Mouse (Mus musculus) MEL (cell line): ENCODE measurements around the gene Itpr1. TPM values are rescaled to one million over a fixed set of nuclear protein-coding genes. Genes with fewer than 3 reads are reported as not detected.

Source experiments
- DNase-seq: peaks from one replicate; pipeline ENCODE4 v3.0.0; 2011; ENCODE audit warnings: low read depth, low spot score
- H3K27ac ChIP-seq: 2 replicates; pipeline ENCODE4 v1.5.1; 2012; ENCODE audit warnings: low read depth, mild to moderate bottlenecking, control low read depth, low read length, moderate library complexity; ENCODE audit not compliant: control insufficient read depth
- H3K27me3 ChIP-seq, 2 experiments: fragments of 150-350 bp in 1 of 2; sonication (generic) in 1 of 2; 2 replicates each; pipeline ENCODE4 v1.6.1; 2012; ENCODE audit warnings: low read length in 2 of 2, mild to moderate bottlenecking in 2 of 2, improper control_type of control experiment in 1 of 2, moderate library complexity in 1 of 2; ENCODE audit not compliant: insufficient read depth in 2 of 2, control insufficient read depth in 1 of 2
- H3K36me3 ChIP-seq, 2 experiments: 2 replicates each; pipeline ENCODE4 v1.6.1; 2012 to 2014; ENCODE audit warnings: low read length in 2 of 2, improper control_type of control experiment in 1 of 2, inconsistent platforms in 1 of 2, mild to moderate bottlenecking in 1 of 2; ENCODE audit not compliant: insufficient read depth in 2 of 2, control insufficient read depth in 1 of 2
- H3K4me1 ChIP-seq, 2 experiments: fragments of 150-350 bp in 1 of 2; sonication (generic) in 1 of 2; 2 replicates each; pipeline ENCODE4 v1.6.1; 2012; ENCODE audit warnings: low read length in 2 of 2, improper control_type of control experiment in 1 of 2, mild to moderate bottlenecking in 1 of 2; ENCODE audit not compliant: insufficient read depth in 2 of 2, control insufficient read depth in 1 of 2
- H3K4me3 ChIP-seq, 2 experiments: fragments of 150-350 bp in 1 of 2; sonication (generic) in 1 of 2; 2 replicates each; pipeline ENCODE4 v1.5.1; 2012; ENCODE audit warnings: low read depth in 2 of 2, low read length in 2 of 2, mild to moderate bottlenecking in 2 of 2, moderate library complexity in 2 of 2, control low read depth in 1 of 2, improper control_type of control experiment in 1 of 2; ENCODE audit not compliant: control insufficient read depth in 1 of 2, insufficient read depth in 1 of 2
- H3K79me2 ChIP-seq: 2 replicates; pipeline ENCODE4 v1.6.1; 2012; ENCODE audit warnings: mild to moderate bottlenecking, low read length, moderate library complexity; ENCODE audit not compliant: control insufficient read depth, poor library complexity, insufficient read depth
- H3K9ac ChIP-seq: 2 replicates; pipeline ENCODE4 v1.6.1; 2012; ENCODE audit warnings: low read depth, mild to moderate bottlenecking, control low read depth, low read length, moderate library complexity; ENCODE audit not compliant: control insufficient read depth, poor library complexity, severe bottlenecking
- H3K9me3 ChIP-seq: fragments of 150-350 bp; sonication (generic); replicated peaks from 2 replicates; pipeline ENCODE4 v1.6.1; 2012; ENCODE audit warnings: mild to moderate bottlenecking, low read length, improper control_type of control experiment, moderate library complexity; ENCODE audit not compliant: insufficient read depth
- CHD2 ChIP-seq: IDR thresholded peaks from 2 replicates; pipeline ENCODE4 v1.6.1; 2011; ENCODE audit warnings: low read length, improper control_type of control experiment
- CTCF ChIP-seq, 3 experiments: IDR thresholded peaks in 2 of 3; conservative IDR thresholded peaks in 1 of 3; 2 replicates each; pipeline ENCODE4 v1.5.1; 2011 to 2012; ENCODE audit warnings: low read length in 3 of 3, low read depth in 2 of 3, mild to moderate bottlenecking in 2 of 3, improper control_type of control experiment in 1 of 3, inconsistent platforms in 1 of 3, mixed read lengths in 1 of 3, moderate library complexity in 1 of 3; ENCODE audit not compliant: control insufficient read depth in 1 of 3, insufficient read depth in 1 of 3, poor library complexity in 1 of 3, severe bottlenecking in 1 of 3
- EP300 ChIP-seq, 2 experiments: IDR thresholded peaks; 2 replicates each; pipeline ENCODE4 v1.6.1; 2011; ENCODE audit warnings: improper control_type of control experiment in 2 of 2, low read length in 2 of 2, low read depth in 1 of 2, mild to moderate bottlenecking in 1 of 2
- GABPA ChIP-seq: IDR thresholded peaks from 2 replicates; pipeline ENCODE4 v1.6.1; 2012; ENCODE audit warnings: low read depth, mild to moderate bottlenecking, inconsistent platforms, low read length, improper control_type of control experiment, moderate library complexity
- GATA1 ChIP-seq: IDR thresholded peaks from 2 replicates; pipeline ENCODE4 v1.6.1; 2011; ENCODE audit warnings: low read depth, low read length, improper control_type of control experiment
- KAT2A ChIP-seq: conservative IDR thresholded peaks from 2 replicates; pipeline ENCODE4 v1.6.1; 2012; ENCODE audit warnings: low read depth, low read length, improper control_type of control experiment, inconsistent platforms
- MAX ChIP-seq: IDR thresholded peaks from 2 replicates; pipeline ENCODE4 v1.6.1; 2011; ENCODE audit warnings: low read length, improper control_type of control experiment
- MAZ ChIP-seq: IDR thresholded peaks from 2 replicates; pipeline ENCODE4 v1.6.1; 2012; ENCODE audit warnings: low read depth, mild to moderate bottlenecking, inconsistent platforms, low read length, improper control_type of control experiment
- MEF2A ChIP-seq: IDR thresholded peaks from 2 replicates; pipeline ENCODE4 v1.6.1; 2014; ENCODE audit warnings: low read depth, mild to moderate bottlenecking, inconsistent platforms, low read length, improper control_type of control experiment; ENCODE audit not compliant: poor library complexity, insufficient replicate concordance, severe bottlenecking; ENCODE audit errors: extremely low read depth
- MXI1 ChIP-seq: IDR thresholded peaks from 2 replicates; pipeline ENCODE4 v1.6.1; 2011; ENCODE audit warnings: mild to moderate bottlenecking, low read depth, low read length, improper control_type of control experiment
- MYB ChIP-seq: IDR thresholded peaks from 2 replicates; pipeline ENCODE4 v1.6.1; 2011; ENCODE audit warnings: mild to moderate bottlenecking, low read depth, low read length, improper control_type of control experiment
- NELFE ChIP-seq: IDR thresholded peaks from 2 replicates; pipeline ENCODE4 v1.6.1; 2011; ENCODE audit warnings: low read depth, low read length, improper control_type of control experiment
- NRF1 ChIP-seq: IDR thresholded peaks from 2 replicates; pipeline ENCODE4 v1.6.1; 2014; ENCODE audit warnings: low read depth, mild to moderate bottlenecking, inconsistent platforms, low read length, improper control_type of control experiment, moderate library complexity; ENCODE audit not compliant: poor library complexity, insufficient read depth, severe bottlenecking
- POLR2A ChIP-seq, 2 experiments: IDR thresholded peaks; 2 replicates each; pipeline ENCODE4 v1.6.1; 2011 to 2012; ENCODE audit warnings: low read length in 2 of 2, mild to moderate bottlenecking in 2 of 2, control low read depth in 1 of 2, improper control_type of control experiment in 1 of 2, low read depth in 1 of 2, moderate library complexity in 1 of 2; ENCODE audit not compliant: control insufficient read depth in 1 of 2, insufficient read depth in 1 of 2, poor library complexity in 1 of 2
- POLR2AphosphoS2 ChIP-seq: IDR thresholded peaks from 2 replicates; pipeline ENCODE4 v1.6.1; 2011; ENCODE audit warnings: low read length, improper control_type of control experiment
- POLR2AphosphoS5 ChIP-seq: IDR thresholded peaks from 2 replicates; pipeline ENCODE4 v1.6.1; 2012; ENCODE audit warnings: low read depth, borderline replicate concordance, mild to moderate bottlenecking, inconsistent platforms, low read length, moderate library complexity, mixed read lengths
- SIN3A ChIP-seq: IDR thresholded peaks from 2 replicates; pipeline ENCODE4 v1.6.1; 2012; ENCODE audit warnings: low read length, improper control_type of control experiment, inconsistent platforms
- SMC3 ChIP-seq: IDR thresholded peaks from 2 replicates; pipeline ENCODE4 v1.6.1; 2011; ENCODE audit warnings: low read depth, low read length, improper control_type of control experiment
- TAL1 ChIP-seq: IDR thresholded peaks from 2 replicates; pipeline ENCODE4 v1.6.1; 2012; ENCODE audit warnings: mild to moderate bottlenecking, inconsistent platforms, low read length, moderate library complexity, mixed read lengths
- TCF12 ChIP-seq: IDR thresholded peaks from 2 replicates; pipeline ENCODE4 v1.6.1; 2014; ENCODE audit warnings: low read depth, mild to moderate bottlenecking, inconsistent platforms, low read length, improper control_type of control experiment, moderate library complexity
- UBTF ChIP-seq: IDR thresholded peaks from 2 replicates; pipeline ENCODE4 v1.6.1; 2012; ENCODE audit warnings: low read depth, mild to moderate bottlenecking, inconsistent platforms, low read length, improper control_type of control experiment, moderate library complexity, borderline replicate concordance; ENCODE audit not compliant: insufficient read depth
- USF1 ChIP-seq: IDR thresholded peaks from 2 replicates; pipeline ENCODE4 v1.6.1; 2014; ENCODE audit warnings: low read depth, mild to moderate bottlenecking, inconsistent platforms, low read length, improper control_type of control experiment, moderate library complexity
- USF2 ChIP-seq, 2 experiments: IDR thresholded peaks; 2 replicates each; pipeline ENCODE4 v1.6.1; 2011 to 2012; ENCODE audit warnings: improper control_type of control experiment in 2 of 2, low read length in 2 of 2, borderline replicate concordance in 1 of 2, inconsistent platforms in 1 of 2, low read depth in 1 of 2, mild to moderate bottlenecking in 1 of 2; ENCODE audit not compliant: insufficient read depth in 1 of 2
- ZKSCAN1 ChIP-seq: IDR thresholded peaks from 2 replicates; pipeline ENCODE4 v1.6.1; 2012; ENCODE audit warnings: low read depth, mild to moderate bottlenecking, inconsistent platforms, low read length, improper control_type of control experiment, moderate library complexity
- polyA plus RNA-seq, 2 experiments: library from polyadenylated mRNA; stranded (reverse) in 1 of 2; unstranded in 1 of 2; fragments of >175 nt in 1 of 2; fragments of >200 nt in 1 of 2; gene quantifications; 2 replicates each; pipeline versions ENCODE4 v1.2.1 to v1.2.4; 2012; ENCODE audit warnings: low replicate concordance in 2 of 2, low read depth in 1 of 2; ENCODE audit not compliant: insufficient read length in 2 of 2, insufficient read depth in 1 of 2, missing spikeins in 1 of 2
- total RNA-seq: library from RNA; depleted of rRNA; stranded (reverse); fragments of 300-350 nt; gene quantifications from 2 replicates; pipeline ENCODE4 v1.2.3, GENCODE M21; 2012

The Itpr1 gene
- total and polyA plus RNA-seq, 3 experiments = 15.6 to 19.0 TPM; not detected in 1

GRCm38 (mm10) chr6:108335202-108335823 lies 122.4 kb downstream of the Itpr1 start:
- no peak for DNase-seq
- Histone ChIP-seq H3K36me3 (peaks cover 0 to 2% of the 10 kb centered on the region in 2 experiments; a peak in 2 of 4 replicates), H3K4me3 (no peak overlapping the region), H3K79me2 (no peaks in the 10 kb centered on the region), H3K4me1 (peaks cover 0 to 4% of the 10 kb centered on the region in 2 experiments; a peak in 1 of 4 replicates), H3K27ac (no peak overlapping the region)
- no peak for TF ChIP-seq GABPA
- no peak for TF ChIP-seq POLR2AphosphoS5
- no peak for TF ChIP-seq MAX
- TF ChIP-seq CTCF (IDR thresholded peaks at IDR 0.05 in 2 of 3, conservative IDR thresholded peaks at IDR 0.05 in 1 of 3; ENCODE audit: control insufficient read depth in 1 of 3, insufficient read depth in 1 of 3, low read depth in 2 of 3, low read length in 3 of 3, poor library complexity in 1 of 3, severe bottlenecking in 1 of 3) = no peak
- TF ChIP-seq ZKSCAN1 = no peak
- TF ChIP-seq NELFE = no peak
- TF ChIP-seq KAT2A = no peak
- no peak for TF ChIP-seq TAL1
- TF ChIP-seq MXI1 = no peak
- no peak for TF ChIP-seq CHD2
- no peak for TF ChIP-seq MEF2A
- no peak for TF ChIP-seq SIN3A
- TF ChIP-seq TCF12 = no peak
- no peak for TF ChIP-seq MAZ
- TF ChIP-seq NRF1 = no peak
- TF ChIP-seq MYB = no peak
- TF ChIP-seq SMC3 = no peak
- TF ChIP-seq UBTF = no peak
- TF ChIP-seq, all 39 proteins: peak for 0
- H3K9me3 ChIP-seq = no peaks in the 10 kb centered on the region
- H3K27me3 ChIP-seq = no peaks in the 10 kb centered on the region
- no peak overlapping the region for H3K9ac ChIP-seq

GRCm38 (mm10) chr6:108336506-108336905 lies 123.6 kb downstream of the Itpr1 start:
- peaks cover 0 to 4% of the 10 kb centered on the region in 2 experiments; a peak in 1 of 4 replicates for H3K4me1 ChIP-seq
- H3K27ac ChIP-seq = no peak overlapping the region
- H3K4me3 ChIP-seq = no peak overlapping the region
- no peak for DNase-seq
- TF ChIP-seq USF1 (no peak), POLR2AphosphoS2 (no peak), POLR2AphosphoS5 (no peak), TCF12 (no peak), USF2 (IDR thresholded peaks at IDR 0.05; ENCODE audit: borderline replicate concordance in 1 of 2, insufficient read depth in 1 of 2, low read depth in 1 of 2, low read length in 2 of 2) (no peak), GATA1 (no peak), POLR2A (IDR thresholded peaks at IDR 0.05; ENCODE audit: control insufficient read depth in 1 of 2, insufficient read depth in 1 of 2, low read depth in 1 of 2, low read length in 2 of 2, poor library complexity in 1 of 2) (no peak), EP300 (IDR thresholded peaks at IDR 0.05; ENCODE audit: low read depth in 1 of 2, low read length in 2 of 2) (no peak)
- no peaks in the 10 kb centered on the region for H3K79me2 ChIP-seq
- no peaks in the 10 kb centered on the region for H3K27me3 ChIP-seq
- H3K9me3 ChIP-seq = no peaks in the 10 kb centered on the region
- peaks cover 0 to 2% of the 10 kb centered on the region in 2 experiments; a peak in 2 of 4 replicates for H3K36me3 ChIP-seq
- H3K9ac ChIP-seq = no peak overlapping the region
